Mouse (Mus musculus) heart, adult 2 months (tissue): ENCODE results near the gene Ccndbp1.

Source experiments
- CTCF ChIP-seq: fragments of 200-600 bp; IDR thresholded peaks from 2 replicates; pipeline ENCODE4 v1.8.1; 2022; ENCODE audit warnings: antibody characterized with exemption, mild to moderate bottlenecking, moderate library complexity
- EP300 ChIP-seq: fragments of 200-500 bp; IDR thresholded peaks from 2 replicates; pipeline ENCODE4 v1.6.1; 2011; ENCODE audit warnings: low read depth, low read length, control low read depth; ENCODE audit not compliant: insufficient read depth
- POLR2A ChIP-seq: fragments of 200-500 bp; IDR thresholded peaks from 2 replicates; pipeline ENCODE4 v1.6.1; 2011; ENCODE audit warnings: mild to moderate bottlenecking, low read depth, low read length, control low read depth; ENCODE audit not compliant: insufficient read depth

DNA sequence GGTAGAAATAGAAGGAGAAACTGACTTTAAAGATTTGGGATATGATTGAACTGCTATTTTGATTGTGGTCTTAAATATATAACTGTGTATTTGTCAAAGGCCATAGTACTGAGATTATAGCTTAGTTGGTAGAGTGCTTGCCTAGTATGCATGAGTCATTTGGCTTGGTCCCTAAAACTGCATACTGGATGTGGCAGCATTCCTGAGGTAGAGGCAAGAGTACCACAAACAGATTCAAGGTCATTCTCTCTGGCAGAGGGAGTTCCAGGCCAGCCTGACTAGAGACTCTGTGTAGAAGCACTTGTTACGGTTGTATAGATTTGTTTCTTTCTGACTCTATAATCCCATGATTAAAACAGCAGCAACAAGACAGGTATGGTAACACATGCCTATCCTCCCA, 28.4 kb upstream of the Ccndbp1 start:
- TF ChIP-seq CTCF = no peak
- no peak for TF ChIP-seq POLR2A
- TF ChIP-seq EP300 = no peak
